Mouse (Mus musculus): ENCODE results near the gene Agtrap.
A peak's percentile ranks its signal among the peaks of the same experiment; 100 is the strongest.
"Not testable (repeated sequence)": the region's sequence is repeated elsewhere in the genome, so short reads cannot be mapped to it uniquely, and the experiment has no call there.

Gene Agtrap

DNA sequence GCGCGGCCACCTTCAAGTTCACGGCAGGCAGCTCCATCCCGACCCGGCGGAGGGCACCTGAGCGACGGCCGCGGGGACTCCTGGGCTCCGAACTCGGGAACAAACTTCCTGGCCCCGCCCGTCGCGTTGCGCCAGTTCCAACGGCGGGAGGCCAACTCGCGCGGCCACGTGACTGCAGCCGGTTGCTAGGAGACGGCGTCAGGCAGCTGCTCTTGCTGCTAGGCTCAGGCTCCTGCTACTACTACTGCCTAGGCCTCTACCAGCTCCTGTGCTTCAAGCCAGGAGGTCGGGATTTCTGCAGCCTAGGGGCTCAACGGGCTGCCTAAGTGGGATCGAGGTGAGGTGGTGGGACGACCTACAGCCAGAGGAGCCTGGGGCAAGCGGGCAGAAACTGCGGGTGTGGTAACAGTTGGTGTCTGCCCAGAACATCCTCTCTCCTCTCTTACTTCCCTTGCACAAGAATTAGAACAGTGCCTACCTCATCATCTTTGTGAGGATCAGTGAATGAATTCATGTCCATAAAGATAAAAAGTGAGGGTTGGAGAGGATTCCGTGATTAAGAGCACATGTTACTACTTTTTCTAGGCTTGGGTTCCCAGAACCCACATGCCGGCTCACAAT, at the start of gene Agtrap:
TSS of gene Agtrap (minus strand) at position 125 of the 621 bp plus-strand sequence.
- DNase-seq (ENCODE audit: low spot score) = peak; percentile 94

DNA sequence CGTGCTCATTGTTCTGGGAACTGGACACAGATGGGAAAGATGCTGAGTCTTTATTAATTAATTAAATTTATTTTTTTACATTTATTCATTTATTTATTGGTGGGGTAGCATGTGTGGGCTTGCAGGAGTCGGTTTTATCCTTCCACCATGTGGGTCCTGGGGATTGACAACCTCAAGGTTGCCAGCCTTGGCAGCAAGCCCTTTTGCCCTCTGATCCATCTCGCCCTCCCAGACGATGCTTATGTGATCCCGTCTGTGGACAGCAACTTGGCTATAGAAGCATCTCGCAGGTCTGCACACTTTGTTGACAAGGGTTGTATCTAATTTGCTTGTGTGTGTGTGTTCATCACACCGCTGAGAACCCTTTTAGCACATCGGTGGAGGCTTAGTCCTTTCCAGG, 49.7 kb upstream of the Agtrap start:
- no peak for DNase-seq (ENCODE audit: low spot score)

DNA sequence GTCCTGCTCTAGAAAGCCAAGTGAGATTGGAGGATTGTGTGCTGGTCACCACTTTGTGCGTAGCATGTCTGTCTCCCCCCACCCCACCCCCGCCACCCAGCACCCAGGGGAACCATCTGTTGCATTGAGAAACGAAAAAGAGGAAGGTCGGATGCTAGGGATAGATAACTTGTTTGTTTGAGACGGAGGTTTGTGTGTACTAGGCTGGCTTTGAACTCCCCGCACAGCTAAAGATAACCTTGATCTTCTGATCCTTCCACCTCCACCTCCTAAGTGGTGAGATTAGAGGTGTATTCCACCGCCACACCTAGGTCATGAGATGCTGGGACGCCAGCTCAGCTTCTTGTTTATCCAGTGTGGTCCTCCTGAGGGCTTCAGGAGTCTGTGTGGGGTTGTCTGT, 47.2 kb upstream of the Agtrap start:
- no peak for DNase-seq (ENCODE audit: low spot score)

DNA sequence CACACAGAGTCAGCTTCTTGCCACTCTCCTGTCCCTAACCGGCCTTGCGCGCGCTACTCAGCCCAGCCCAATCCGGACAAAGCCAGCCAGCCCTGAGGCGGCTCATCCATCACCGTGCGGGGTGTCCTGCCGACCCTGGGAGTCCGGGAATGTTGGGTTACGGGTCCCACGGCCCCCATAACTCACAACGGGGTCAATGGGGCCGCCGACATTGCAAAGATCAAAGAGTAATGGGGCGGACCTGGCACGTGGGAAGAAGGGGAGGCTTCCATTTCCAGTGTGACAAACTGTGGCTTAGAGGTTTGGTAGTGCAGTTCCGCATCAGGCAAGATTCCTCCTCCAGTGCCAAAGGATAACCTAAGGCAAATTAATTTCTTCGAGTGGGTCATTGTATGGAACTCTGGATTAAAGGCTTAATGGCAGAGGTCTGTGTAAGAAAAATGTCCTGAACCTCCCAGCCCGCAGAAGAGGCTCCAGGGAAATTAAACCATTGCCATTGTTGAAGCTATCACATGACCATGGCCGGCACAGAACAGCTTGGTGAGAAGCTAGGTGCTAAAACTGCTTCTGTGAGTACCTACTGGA, 43.8 kb upstream of the Agtrap start:
- no peak for DNase-seq (ENCODE audit: low spot score)

DNA sequence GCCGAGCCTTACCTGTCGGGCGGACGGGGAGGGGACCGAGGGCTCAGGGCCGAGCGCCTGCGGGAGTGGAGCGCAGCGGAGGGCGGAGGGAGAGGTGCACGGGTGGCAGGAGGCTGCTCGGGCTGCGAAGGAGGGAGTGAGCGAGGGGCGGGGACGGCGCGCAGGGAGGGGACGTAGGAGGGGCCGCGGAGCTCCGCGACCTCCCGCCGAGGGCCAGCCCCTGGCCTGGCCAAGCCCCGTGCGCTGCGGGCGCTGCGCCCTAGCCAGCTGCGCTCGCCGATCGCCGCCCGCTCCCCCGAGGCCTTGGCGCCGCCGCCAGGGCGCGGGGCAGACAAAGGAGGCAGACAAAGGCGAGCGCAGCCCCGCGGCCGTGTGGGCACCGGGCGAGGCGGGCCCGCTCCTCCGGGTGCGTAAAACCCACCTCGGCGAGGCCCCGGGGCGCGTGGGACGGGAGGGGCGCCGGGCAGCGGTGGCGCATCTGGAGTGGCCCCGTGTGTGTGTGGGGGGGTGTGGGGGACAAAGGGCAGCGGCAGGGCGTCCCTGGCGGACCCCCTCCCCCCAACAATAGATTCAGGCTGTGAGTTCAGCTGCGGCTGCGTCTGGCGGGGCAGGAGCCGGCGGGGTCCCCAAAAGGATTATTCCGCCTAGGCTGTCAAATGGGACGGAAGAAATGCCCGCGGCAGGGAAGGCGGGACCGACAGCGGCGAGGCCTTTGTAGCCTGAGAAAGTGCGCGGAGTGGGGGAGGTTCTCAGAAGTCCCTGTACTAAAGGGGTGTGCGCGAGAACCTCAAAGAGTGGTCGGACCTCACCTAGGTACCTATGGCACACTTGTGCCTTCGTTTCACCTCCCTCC, 43.0 kb upstream of the Agtrap start, which contains the start of gene Draxin:
TSS of gene Draxin (minus strand) at position 138 of the 853 bp plus-strand sequence.
- DNase-seq (ENCODE audit: low spot score) = peak; percentile 77

DNA sequence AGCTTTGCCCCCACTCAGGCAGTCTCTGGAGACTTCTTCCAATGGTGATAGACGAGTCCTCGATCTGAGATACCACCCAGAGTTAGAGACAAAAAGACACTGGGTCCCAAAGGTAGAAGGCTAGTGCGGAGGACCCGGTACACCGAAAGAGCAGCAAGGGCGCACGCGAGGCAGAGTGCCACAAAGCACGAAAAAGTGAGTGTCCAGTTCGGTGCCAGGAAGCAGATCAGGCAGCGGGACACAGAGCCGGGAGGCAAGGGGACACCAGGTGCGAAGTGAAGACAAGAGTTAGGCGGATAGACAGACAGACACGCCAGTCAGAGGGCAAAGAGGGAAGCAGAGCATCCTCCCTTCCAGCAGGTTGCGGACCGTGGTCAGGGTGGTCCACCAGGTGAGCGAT, 42.3 kb upstream of the Agtrap start, which contains the start of gene Mad2l2:
TSS of gene Mad2l2 (plus strand) at position 252 of the 400 bp plus-strand sequence.
- DNase-seq (ENCODE audit: low spot score) = no peak

DNA sequence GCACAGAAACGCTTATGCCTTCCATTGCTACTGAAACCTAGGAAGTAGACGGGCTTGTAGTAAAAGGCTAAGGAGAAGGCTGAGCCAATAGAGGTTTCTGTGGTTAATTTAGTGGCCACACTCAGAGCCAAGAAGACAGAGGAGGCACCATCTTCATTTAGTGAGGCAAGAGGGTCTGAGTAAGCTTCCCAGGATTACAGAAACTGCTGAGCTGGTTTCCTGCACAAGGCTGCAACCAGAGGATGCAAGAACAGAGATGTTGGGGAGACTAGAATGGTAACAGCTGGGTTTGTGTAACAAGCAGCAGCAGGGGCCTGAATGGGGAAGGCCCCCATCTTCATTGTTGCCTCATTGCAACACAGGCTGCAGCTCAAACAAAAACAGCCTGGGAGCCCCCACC, 40.8 kb upstream of the Agtrap start:
- DNase-seq (ENCODE audit: low spot score) = no peak

DNA sequence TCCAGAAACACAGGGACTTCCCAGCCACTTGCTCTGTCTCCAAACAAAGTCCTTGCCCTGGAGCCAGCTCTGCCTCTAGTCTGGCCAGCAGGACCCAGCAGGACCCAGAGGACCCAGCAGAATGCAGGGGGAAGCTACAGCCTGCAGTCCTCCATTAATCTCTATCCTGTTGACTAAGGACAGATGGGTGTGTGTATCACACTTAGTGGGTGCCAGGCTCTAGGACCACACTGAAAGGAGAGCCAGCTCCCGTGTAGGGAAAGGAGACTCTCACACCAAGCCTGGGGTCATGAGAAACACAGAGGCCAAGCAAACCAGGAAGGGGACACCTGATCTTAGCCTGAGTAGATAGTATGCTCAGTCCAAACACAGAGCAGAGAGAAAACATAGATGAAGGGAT, 40.4 kb upstream of the Agtrap start:
- DNase-seq (ENCODE audit: low spot score) = no peak

DNA sequence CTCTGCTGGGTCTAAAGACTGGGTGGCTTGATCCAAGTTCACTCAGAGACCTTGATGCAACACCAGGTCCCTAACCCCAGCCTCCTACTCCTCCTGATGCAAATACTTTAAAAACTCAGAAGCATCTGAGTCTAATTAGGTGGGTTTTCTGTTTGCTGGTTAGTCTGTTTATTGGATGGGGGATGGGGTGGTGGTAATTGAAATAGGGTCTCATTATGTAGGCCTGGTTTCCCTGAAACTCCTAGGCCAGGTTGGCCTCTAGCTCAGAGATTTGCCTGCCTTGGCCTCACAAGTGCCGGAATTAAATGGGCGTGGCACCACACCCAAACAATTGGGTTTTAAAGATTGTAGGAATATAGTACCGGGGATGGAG, 34.8 kb upstream of the Agtrap start:
- no peak for DNase-seq (ENCODE audit: low spot score)

DNA sequence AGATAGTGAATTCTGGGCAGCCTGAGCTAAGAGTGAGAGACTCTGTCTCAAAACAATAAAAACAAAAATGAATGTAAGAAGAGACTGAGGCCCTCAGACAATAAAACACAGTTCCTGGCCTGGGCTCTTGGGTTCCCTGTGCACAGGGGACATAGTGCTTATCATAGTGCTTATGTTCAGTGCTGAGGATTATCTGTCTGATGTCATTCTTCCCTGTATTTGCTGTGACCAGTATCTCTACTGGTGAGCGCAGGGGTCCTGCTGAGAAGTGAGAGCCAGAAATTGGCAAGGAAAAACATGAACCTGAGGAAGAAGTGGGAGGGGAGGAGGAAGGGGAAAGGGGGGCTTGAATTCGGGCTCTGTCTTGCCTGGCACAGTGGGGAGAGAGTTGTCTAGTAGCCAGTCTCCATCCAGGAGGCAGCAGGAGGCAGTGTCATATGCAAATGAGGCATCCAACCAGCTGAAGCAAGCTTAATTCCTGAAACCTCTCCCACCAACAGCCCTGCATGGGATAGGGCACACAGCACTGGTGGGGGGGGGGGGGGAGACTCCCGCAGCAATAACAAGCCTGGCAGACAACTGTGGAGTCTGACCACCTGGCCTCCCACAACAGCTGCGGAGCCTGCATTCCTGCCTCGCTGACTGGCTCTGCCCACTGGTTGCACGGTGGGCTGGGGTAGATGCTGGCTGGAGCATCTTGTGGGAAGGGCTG, 34.3 kb upstream of the Agtrap start:
- no peak for DNase-seq (ENCODE audit: low spot score)

DNA sequence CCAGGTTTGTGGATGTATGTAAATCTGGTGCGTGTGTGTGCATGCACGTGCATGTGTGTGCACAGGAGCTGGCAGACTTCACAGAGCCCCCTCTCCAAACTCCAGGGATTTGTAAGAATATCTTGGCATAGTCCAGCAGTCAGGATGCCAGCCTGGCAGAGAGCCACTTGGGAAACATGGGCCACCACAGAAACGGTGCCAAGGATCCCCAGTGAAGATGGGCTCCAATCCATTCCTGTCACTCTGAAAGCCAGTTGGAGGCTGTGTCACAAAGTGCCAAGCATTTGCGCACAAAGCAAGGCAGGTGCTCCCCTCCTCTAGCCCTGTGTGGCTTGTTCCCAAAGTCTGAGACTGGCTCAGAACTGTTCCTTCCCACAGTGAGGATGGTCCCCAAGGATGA, 33.5 kb upstream of the Agtrap start:
- DNase-seq (ENCODE audit: low spot score) = no peak

DNA sequence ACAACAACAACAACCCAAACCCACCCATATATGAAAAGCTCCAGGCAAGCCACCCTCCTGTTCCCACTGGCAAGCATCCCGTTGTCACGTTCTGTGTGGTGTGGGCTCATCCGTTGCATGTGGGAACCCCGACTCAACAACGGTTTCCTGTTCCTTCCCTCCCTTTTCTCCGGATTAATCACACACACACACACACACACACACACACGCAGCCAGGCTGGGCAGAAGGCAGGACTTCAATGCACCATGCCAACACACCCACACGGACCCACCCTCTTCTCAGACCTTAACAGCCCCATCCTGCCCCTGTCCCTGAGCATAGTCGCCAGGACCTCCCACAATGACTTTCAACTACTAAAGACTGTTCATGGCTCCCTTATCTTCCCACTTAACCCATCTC, 32.7 kb upstream of the Agtrap start:
- no peak for DNase-seq (ENCODE audit: low spot score)

DNA sequence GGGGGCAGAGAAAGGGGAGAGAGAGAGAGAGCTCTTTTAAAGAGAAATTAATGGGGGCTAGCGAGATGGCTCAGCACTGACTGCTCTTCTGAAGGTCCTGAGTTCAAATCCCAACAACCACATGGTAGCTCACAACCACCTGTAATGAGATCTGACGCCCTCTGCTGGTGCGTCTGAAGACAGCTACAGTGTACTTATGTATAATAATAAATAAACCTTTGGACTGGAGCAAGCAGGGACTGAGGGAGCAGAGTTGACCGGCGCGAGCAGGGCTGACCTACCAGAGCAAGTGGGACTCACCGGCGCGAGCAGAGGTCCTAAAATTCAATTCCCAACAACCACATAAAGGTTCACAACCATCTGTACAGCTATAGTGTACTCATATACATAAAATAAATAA, 31.7 kb upstream of the Agtrap start:
- DNase-seq (ENCODE audit: low spot score) = not testable (repeated sequence)

DNA sequence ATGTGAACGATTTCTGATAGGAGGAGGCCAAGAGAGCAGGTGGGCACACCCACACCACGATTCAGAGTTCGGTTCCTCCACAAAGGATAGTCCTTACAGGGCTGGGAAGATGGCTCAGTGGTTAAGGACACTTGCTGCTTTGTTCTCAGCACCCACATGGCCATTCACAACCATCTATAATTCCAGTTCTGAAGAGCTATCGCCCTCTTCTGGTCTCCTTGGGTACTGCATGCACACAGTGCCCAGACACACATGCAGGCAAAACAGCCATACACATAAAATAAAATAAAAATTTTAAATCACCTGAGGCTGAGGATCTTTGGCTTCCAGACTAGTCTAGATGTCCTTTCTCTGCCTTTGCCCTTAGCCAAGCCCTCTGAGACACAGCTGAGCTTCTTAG, 29.6 kb upstream of the Agtrap start:
- no peak for DNase-seq (ENCODE audit: low spot score)

DNA sequence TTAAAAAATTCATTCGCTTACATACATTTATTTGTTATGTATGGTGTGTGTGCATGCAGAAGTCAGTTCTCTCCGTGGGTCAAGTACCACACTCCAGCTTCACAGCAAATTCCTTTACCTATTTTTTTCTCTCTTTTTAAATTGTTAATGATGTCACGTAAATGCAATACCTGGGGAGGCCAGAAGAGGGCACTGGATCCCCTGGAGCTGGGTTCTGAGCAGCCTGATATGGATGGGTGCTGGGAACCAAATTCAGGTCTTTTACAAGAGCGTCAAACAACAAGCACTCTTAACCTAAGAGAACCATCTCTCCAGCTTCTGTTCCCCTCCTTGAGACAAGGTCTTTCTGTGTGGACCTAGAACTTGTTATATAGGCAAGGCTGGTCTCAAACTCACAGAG, 28.8 kb upstream of the Agtrap start:
- no peak for DNase-seq (ENCODE audit: low spot score)

DNA sequence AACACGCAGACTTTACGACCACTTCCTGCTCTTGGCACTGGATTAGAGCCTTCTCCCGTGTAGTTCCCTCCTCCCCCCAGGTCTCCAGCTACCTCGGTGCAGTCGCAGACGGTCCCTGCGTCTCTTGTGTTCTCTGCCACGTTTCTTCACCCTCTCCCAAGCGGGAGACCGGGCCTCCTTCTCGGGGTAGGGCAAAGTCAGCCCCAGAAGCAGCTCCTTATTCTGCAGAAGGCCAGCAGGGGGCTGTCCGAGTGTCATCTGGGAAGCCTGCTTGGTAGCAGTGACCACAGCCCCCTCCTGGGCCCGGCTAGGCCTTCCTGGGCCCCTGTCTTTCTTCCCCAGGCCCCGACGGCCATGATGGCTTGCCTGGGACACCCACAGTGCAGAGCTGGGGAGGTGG, 27.6 kb upstream of the Agtrap start:
- DNase-seq (ENCODE audit: low spot score) = peak; percentile 42

DNA sequence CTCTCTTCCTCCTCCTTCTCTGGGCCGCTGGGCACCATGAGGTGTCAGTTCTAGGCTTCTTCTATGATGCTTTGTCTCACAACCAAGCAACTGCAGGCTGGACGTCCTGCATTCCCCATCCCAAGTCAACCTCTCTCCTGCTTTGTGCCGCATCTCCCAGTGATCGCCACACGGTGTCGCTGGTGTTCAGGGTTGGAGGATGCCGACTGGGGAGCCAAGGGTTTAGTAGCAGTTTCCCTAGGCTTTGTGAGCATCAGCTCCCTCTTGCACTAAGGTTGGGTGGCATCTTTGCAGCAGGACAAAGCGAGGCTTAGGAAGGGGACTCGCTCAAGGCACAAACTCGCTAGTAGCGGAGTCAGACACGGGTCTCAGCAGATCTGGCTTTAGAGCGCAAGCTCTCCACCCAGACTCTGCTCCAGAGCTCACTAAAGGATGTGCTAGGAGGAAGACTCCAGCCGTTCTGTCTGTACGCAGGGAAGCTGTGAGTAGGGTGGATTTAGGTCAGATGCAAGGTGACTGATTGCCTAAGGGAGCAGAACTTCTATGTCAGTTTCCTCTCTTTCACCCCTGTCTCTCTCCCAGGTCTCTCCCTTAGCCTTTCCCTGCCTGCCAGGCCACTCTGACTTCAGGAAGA, 27.0 kb upstream of the Agtrap start:
- DNase-seq (ENCODE audit: low spot score) = peak; percentile 83

DNA sequence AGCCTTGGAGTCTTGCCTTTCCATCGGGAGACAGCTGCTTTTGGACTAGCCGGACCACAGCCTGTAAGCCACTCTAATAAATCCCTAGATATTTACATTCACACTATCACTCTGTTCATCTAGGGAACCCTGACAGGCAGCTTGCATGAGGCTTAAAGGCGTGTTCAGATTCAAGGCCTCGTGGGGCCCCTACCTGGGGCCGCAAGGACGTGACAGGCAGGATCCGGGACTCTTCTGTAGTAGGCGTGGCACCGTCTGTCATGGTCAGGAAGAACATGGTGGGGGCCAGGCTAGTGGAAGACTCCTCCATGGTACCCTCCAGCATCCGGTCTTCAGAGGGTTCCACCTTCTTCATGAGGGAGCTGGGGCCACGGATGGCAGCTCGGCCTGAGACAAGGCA, 24.7 kb upstream of the Agtrap start:
- DNase-seq (ENCODE audit: low spot score) = no peak

DNA sequence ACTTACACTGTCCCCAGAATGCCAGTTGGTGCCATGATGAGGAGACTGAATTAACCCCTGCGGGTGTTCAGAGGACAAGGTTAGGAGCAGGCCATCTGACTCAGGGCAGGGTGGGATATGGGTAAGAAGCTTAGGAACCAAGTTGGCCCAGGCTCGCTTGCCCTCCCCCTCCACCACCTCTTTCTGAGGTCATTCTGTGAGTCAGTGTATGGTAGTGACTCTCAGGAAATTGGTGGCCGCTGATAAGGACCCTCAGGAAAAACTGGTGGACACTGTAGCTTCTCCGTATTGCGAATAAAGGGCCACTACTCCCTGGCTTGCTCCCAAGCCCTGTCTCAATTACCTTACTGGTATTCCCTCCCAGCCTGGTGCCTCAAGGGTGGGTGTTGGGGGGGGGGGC, 21.4 kb upstream of the Agtrap start:
- no peak for DNase-seq (ENCODE audit: low spot score)

DNA sequence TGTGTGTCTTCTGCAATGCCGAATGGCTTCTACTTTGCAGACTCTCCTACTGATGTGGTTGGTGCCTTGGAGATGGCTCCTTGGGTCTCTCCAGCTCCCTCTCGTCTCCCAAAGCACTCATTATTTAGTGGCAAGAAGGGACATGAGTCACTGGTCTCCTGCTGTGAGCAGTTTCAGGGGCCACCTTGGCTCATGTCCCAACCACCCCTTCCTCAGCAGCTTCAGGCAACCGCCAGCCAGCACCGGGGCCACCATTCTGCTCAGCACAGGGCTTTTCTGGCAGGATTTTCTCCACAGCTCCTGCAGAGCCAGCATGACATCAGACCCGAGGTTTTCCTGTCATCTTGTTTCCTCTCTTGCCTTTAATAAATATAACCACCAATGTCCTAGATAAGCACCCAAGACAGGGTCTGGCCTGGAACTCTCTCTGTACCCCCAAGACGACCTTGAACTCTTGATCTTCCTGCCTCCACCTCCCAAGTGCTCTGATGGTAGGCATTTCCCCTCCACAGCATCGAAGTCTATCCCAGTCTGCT, 20.8 kb upstream of the Agtrap start:
- DNase-seq (ENCODE audit: low spot score) = no peak

DNA sequence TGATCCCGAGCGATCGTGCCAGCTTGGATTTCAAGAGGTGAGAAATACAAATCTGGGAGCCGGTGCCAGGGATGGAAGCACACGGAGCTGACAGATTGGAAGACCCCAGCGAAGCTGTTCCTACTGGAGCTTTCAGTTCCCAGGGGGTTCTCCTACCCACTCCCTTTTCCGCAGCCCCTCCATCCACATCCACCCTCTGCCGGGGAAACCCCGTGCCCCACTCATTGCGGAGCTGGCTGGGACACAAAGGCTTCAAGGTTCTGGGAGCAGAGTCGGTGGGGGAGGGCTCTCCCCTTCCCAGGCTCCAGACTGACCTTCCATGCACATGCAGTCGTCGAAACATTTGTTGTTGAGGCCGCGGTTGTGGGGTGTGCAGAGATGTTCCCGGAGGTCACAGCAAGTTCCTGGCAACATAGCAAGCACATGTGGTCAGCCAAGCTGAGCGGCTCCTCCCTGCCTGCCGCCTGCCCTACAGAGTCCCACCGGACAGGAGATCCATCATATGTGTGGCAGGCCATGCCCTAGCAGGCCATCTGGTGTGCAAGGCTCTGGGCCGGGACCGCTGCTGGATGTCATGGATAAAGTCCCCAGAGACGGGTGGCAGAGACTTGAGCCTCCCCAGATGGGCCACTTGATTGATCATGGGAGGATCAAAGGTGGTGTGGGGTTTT, 19.9 kb upstream of the Agtrap start:
- no peak for DNase-seq (ENCODE audit: low spot score)

Measured in ovary, postnatal 36 days (tissue).